Mouse (Mus musculus) bone marrow macrophage, adult 2 months (primary cell): ENCODE measurements around the gene Krt78.

ENCODE experiments used
- CTCF ChIP-seq: IDR thresholded peaks from 2 replicates; pipeline ENCODE4 v1.5.1; 2012; ENCODE audit warnings: low read depth, mild to moderate bottlenecking, low read length, moderate library complexity
- POLR2A ChIP-seq: IDR thresholded peaks from 2 replicates; pipeline ENCODE4 v1.6.1; 2012; ENCODE audit warnings: mild to moderate bottlenecking, low read depth, low read length, borderline replicate concordance

GRCm38 (mm10) chr15:101940274-101940829, 13.7 kb downstream of the Krt78 start, which contains the start of gene Krt79:
- TF ChIP-seq CTCF (no peak), POLR2A (no peak)
